Mouse (Mus musculus) myocyte (in vitro differentiated cells): ENCODE results near the gene Rph3al. TPM values are rescaled to one million over a fixed set of nuclear protein-coding genes. Genes with fewer than 3 reads are reported as not detected.

Experiments
- H3K27me3 ChIP-seq: one replicate; pipeline ENCODE4 v1.6.1; 2011; ENCODE audit not compliant: control insufficient read depth, insufficient read depth, insufficient read length
- H3K36me3 ChIP-seq: one replicate; pipeline ENCODE4 v1.6.1; 2011; ENCODE audit not compliant: control insufficient read depth, insufficient read depth
- H3K4me2 ChIP-seq: one replicate; pipeline ENCODE4 v1.6.1; 2011; ENCODE audit warnings: low read depth, control low read depth
- H3K4me3 ChIP-seq: one replicate; pipeline ENCODE4 v1.5.1; 2011; ENCODE audit warnings: mild to moderate bottlenecking, control low read depth, moderate library complexity
- H3K79me2 ChIP-seq: one replicate; pipeline ENCODE4 v1.6.1; 2011; ENCODE audit not compliant: control insufficient read depth, insufficient read depth
- H3ac ChIP-seq: one replicate; pipeline ENCODE4 v1.6.1; 2011; ENCODE audit not compliant: control insufficient read depth, insufficient read length
- CEBPB ChIP-seq: IDR thresholded peaks from 2 replicates; pipeline ENCODE4 v1.6.1; 2011; ENCODE audit warnings: mild to moderate bottlenecking, moderate library complexity; ENCODE audit not compliant: poor library complexity, insufficient read depth, severe bottlenecking
- E2F4 ChIP-seq: IDR thresholded peaks from one replicate; pipeline ENCODE4 v1.6.1; 2011; ENCODE audit warnings: mild to moderate bottlenecking, control low read depth, moderate library complexity; ENCODE audit not compliant: insufficient read depth
- MAX ChIP-seq: IDR thresholded peaks from one replicate; pipeline ENCODE4 v1.6.1; 2011; ENCODE audit warnings: low read depth, mild to moderate bottlenecking, control low read depth
- MYOD1 ChIP-seq, 3 experiments: IDR thresholded peaks; one replicate each; pipeline ENCODE4 v1.6.1; 2011; ENCODE audit warnings: control low read depth in 2 of 3, low read depth in 2 of 3, mild to moderate bottlenecking in 2 of 3, moderate library complexity in 1 of 3; ENCODE audit not compliant: insufficient read length in 2 of 3, control insufficient read depth in 1 of 3
- MYOG ChIP-seq, 3 experiments: IDR thresholded peaks; one replicate each; pipeline ENCODE4 v1.6.1; 2011; ENCODE audit warnings: control low read depth in 2 of 3, low read depth in 2 of 3, mild to moderate bottlenecking in 2 of 3; ENCODE audit not compliant: insufficient read length in 2 of 3, control insufficient read depth in 1 of 3, insufficient read depth in 1 of 3
- POLR2A ChIP-seq: IDR thresholded peaks from one replicate; pipeline ENCODE4 v1.6.1; 2011; ENCODE audit warnings: low read depth, mild to moderate bottlenecking, control low read depth, moderate library complexity; ENCODE audit not compliant: insufficient read length
- POLR2AphosphoS2 ChIP-seq: IDR thresholded peaks from one replicate; pipeline ENCODE4 v1.6.1; 2011; ENCODE audit warnings: low read depth, control low read depth; ENCODE audit not compliant: insufficient read length
- REST ChIP-seq: IDR thresholded peaks from one replicate; pipeline ENCODE4 v1.6.1; 2011; ENCODE audit warnings: mild to moderate bottlenecking, control low read depth, moderate library complexity; ENCODE audit not compliant: insufficient read depth, insufficient read length
- SRF ChIP-seq: IDR thresholded peaks from one replicate; pipeline ENCODE4 v1.6.1; 2011; ENCODE audit warnings: low read depth; ENCODE audit not compliant: control insufficient read depth, insufficient read length
- TCF12 ChIP-seq: IDR thresholded peaks from one replicate; pipeline ENCODE4 v1.6.1; 2011; ENCODE audit warnings: mild to moderate bottlenecking, control low read depth; ENCODE audit not compliant: poor library complexity, insufficient read depth, severe bottlenecking
- TCF3 ChIP-seq: IDR thresholded peaks from one replicate; pipeline ENCODE4 v1.6.1; 2011; ENCODE audit warnings: low read depth, control low read depth; ENCODE audit not compliant: insufficient read length
- USF1 ChIP-seq: IDR thresholded peaks from one replicate; pipeline ENCODE4 v1.6.1; 2011; ENCODE audit warnings: low read depth, mild to moderate bottlenecking, control low read depth, moderate library complexity
- polyA plus RNA-seq: library from polyadenylated mRNA; unstranded; fragments of >200 nt; fragmentation: generic; extraction: Trizol; gene quantifications from one replicate; pipeline ENCODE4 v1.2.1, GENCODE M21; 2012; ENCODE audit warnings: missing spikeins

Gene Rph3al
- polyA plus RNA-seq, 1 experiment: 0.05 TPM

DNA sequence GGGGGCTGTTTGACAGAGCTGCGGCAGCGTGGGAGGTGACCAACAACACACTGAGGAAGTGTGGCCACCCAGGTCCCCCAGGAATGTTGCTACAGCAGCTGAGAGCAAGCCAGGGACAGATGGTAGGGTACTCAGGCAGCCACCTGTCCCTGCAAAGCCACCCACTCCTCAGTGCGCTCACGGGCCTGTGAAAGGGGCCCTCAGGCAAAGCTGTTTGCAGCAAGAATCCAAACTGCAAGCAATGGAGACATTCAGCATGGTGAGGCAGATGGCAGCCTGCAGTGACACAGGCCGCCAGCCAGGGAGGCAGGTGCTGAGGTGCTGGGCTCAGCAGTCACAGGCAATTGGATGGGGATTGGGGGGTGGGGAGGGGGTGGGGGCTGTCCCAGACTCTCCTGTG lies 68.3 kb downstream of the Rph3al start:
- no peak overlapping the region for H3K4me3 ChIP-seq
- no peaks in the 10 kb centered on the region for H3K36me3 ChIP-seq
- TF ChIP-seq MAX (no peak), TCF3 (peak; percentile 86), REST (no peak), USF1 (no peak), SRF (no peak), MYOD1 (IDR thresholded peaks at IDR 0.05; ENCODE audit: control insufficient read depth in 1 of 3, insufficient read length in 2 of 3, low read depth in 2 of 3) (peak in 2 of 3 experiments; percentile 94 to 99), CEBPB (no peak), E2F4 (no peak), MYOG (IDR thresholded peaks at IDR 0.05; ENCODE audit: control insufficient read depth in 1 of 3, insufficient read depth in 1 of 3, insufficient read length in 2 of 3, low read depth in 2 of 3) (peak in 2 of 3 experiments; percentile 95 to 98), TCF12 (peak; percentile 72), POLR2A (no peak), POLR2AphosphoS2 (no peak)

DNA sequence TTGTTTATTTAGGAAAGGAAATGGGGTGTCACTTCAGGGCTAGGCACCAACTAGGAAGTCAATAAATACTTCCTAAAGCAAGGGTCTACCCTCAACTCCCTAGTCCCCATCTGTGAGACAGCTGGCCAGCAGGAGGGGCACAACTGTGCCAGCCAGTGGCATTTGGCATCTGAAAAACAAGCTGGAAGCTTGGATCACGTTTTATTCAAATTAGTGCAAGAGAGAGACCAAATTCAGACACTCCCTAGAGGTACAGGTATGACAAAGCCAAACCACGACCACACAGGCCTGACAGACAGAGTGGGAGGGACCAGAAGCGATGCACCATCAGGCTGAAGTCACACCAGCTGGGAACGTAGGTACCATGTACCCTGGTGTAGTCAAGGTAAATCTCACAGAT lies 71.4 kb downstream of the Rph3al start:
- H3K79me2 ChIP-seq: no peaks in the 10 kb centered on the region
- TF ChIP-seq TCF3 (no peak), USF1 (no peak), REST (no peak), MYOG (IDR thresholded peaks at IDR 0.05; ENCODE audit: control insufficient read depth in 1 of 3, insufficient read depth in 1 of 3, insufficient read length in 2 of 3, low read depth in 2 of 3) (no peak), MAX (no peak), SRF (no peak), POLR2A (no peak), E2F4 (no peak), TCF12 (no peak), MYOD1 (IDR thresholded peaks at IDR 0.05; ENCODE audit: control insufficient read depth in 1 of 3, insufficient read length in 2 of 3, low read depth in 2 of 3) (no peak), CEBPB (no peak), POLR2AphosphoS2 (no peak)
- no peak overlapping the region for H3ac ChIP-seq
- H3K36me3 ChIP-seq: no peaks in the 10 kb centered on the region
- no peak overlapping the region for H3K4me3 ChIP-seq
- H3K4me2 ChIP-seq: no peak overlapping the region
- H3K27me3 ChIP-seq: peaks cover 51% of the 10 kb centered on the region

More for the DNA sequence above, 68.3 kb downstream of the Rph3al start:
- H3K27me3 ChIP-seq: peaks cover 61% of the 10 kb centered on the region
- no peaks in the 10 kb centered on the region for H3K79me2 ChIP-seq
- no peak overlapping the region for H3K4me2 ChIP-seq
- no peak overlapping the region for H3ac ChIP-seq

DNA sequence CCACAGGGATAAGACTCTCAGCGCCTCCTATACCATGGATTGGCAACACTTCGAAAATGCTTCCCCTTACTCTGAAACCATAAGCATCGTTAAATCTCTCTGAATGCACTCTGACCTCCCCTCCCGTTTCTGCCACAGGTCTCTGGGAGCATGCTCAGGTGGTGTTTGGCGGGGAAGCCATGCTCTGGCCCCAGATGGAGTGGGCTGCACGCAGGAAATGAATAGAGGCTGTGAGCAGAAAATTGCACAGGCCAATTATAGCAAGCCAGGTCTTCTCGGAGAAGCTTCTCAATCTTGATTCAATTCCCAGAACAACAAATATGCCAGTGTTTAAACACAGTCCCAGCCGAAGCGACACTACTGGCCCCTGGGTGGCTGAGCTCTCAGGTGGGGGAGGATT lies 72.4 kb downstream of the Rph3al start:
- Histone ChIP-seq H3K4me2 (no peak overlapping the region), H3K36me3 (no peaks in the 10 kb centered on the region), H3K79me2 (no peaks in the 10 kb centered on the region), H3ac (no peak overlapping the region), H3K27me3 (peaks cover 41% of the 10 kb centered on the region), H3K4me3 (no peak overlapping the region)
- TF ChIP-seq MAX (no peak), E2F4 (no peak), TCF12 (no peak), USF1 (no peak), REST (no peak), SRF (no peak), MYOD1 (IDR thresholded peaks at IDR 0.05; ENCODE audit: control insufficient read depth in 1 of 3, insufficient read length in 2 of 3, low read depth in 2 of 3) (no peak), MYOG (IDR thresholded peaks at IDR 0.05; ENCODE audit: control insufficient read depth in 1 of 3, insufficient read depth in 1 of 3, insufficient read length in 2 of 3, low read depth in 2 of 3) (no peak), POLR2AphosphoS2 (no peak), CEBPB (no peak), POLR2A (no peak), TCF3 (no peak)

DNA sequence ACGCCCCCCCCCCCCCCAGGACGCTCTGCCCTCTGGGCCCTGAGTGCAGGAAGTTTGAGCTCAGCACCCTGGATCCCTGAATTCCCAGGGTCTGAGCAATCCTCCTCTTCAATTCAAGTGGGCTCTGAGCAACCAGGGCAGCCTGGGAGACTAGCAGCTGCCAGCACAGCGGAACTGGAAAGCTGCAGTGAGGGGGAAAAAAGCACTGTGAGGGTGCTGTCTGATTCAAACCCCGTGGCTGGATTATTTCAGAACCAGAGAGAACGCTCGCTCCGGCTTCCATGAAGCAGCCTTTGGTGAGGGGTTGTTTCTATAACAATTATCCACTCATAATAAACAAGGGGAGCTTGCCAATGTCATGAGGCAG lies 73.0 kb downstream of the Rph3al start:
- no peak overlapping the region for H3K4me2 ChIP-seq
- peaks cover 35% of the 10 kb centered on the region for H3K27me3 ChIP-seq
- H3K4me3 ChIP-seq: no peak overlapping the region
- H3ac ChIP-seq: no peak overlapping the region
- no peaks in the 10 kb centered on the region for H3K79me2 ChIP-seq
- H3K36me3 ChIP-seq: no peaks in the 10 kb centered on the region
- TF ChIP-seq USF1 (no peak), MYOD1 (IDR thresholded peaks at IDR 0.05; ENCODE audit: control insufficient read depth in 1 of 3, insufficient read length in 2 of 3, low read depth in 2 of 3) (no peak), TCF3 (no peak), TCF12 (no peak), POLR2A (no peak), CEBPB (no peak), POLR2AphosphoS2 (no peak), MYOG (IDR thresholded peaks at IDR 0.05; ENCODE audit: control insufficient read depth in 1 of 3, insufficient read depth in 1 of 3, insufficient read length in 2 of 3, low read depth in 2 of 3) (no peak), SRF (no peak), E2F4 (no peak), MAX (no peak), REST (no peak)
